Mouse (Mus musculus) forebrain, embryonic 10.5 days (tissue): Measurements from ENCODE around the gene Gpi1. TPM values are rescaled to one million over a fixed set of nuclear protein-coding genes. Genes with fewer than 3 reads are reported as not detected.
"Not testable (repeated sequence)": the region's sequence is repeated elsewhere in the genome, so short reads cannot be mapped to it uniquely, and the experiment has no call there.

ENCODE experiments used
- DNase-seq: peaks from one replicate; pipeline ENCODE4 v3.0.0-alpha.2; 2017; ENCODE audit warnings: low spot score; ENCODE audit errors: extremely low spot score
- H3K27ac ChIP-seq: fragments of 300-500 bp; sonication (generic); 2 replicates; pipeline ENCODE4 v1.5.1; 2016; ENCODE audit warnings: mild to moderate bottlenecking
- H3K27me3 ChIP-seq: fragments of 300-500 bp; sonication (generic); 2 replicates; pipeline ENCODE4 v1.6.1; 2016; ENCODE audit warnings: mild to moderate bottlenecking; ENCODE audit not compliant: poor library complexity, severe bottlenecking
- H3K36me3 ChIP-seq: fragments of 300-500 bp; sonication (generic); replicated peaks from 2 replicates; pipeline ENCODE4 v1.6.1; 2016; ENCODE audit warnings: mild to moderate bottlenecking, moderate library complexity
- H3K4me1 ChIP-seq: fragments of 300-500 bp; sonication (generic); 2 replicates; pipeline ENCODE4 v1.6.1; 2016
- H3K4me3 ChIP-seq: fragments of 300-500 bp; sonication (generic); 2 replicates; pipeline ENCODE4 v1.5.1; 2016; ENCODE audit warnings: mild to moderate bottlenecking, moderate library complexity
- H3K9me3 ChIP-seq: fragments of 300-500 bp; sonication (generic); 2 replicates; pipeline ENCODE4 v1.6.1; 2016; ENCODE audit warnings: mild to moderate bottlenecking, moderate library complexity
- WGBS: fragments of 180-500 bp; shearing (Covaris S2); methylation state at CpG from one replicate; pipeline ENCODE4 v1.1.7; 2016; 5-methylcytosine and 5-hydroxymethylcytosine counted together
- polyA plus RNA-seq: library from polyadenylated mRNA; unstranded; fragments of >200 nt; fragmentation: Nextera tagmentation; extraction: Ambion mirVana; gene quantifications from 2 replicates; pipeline ENCODE4 v1.2.1, GENCODE M21; 2016

Gpi1 gene
- polyA plus RNA-seq, 1 experiment from 2014 or later, result 439 TPM

DNA sequence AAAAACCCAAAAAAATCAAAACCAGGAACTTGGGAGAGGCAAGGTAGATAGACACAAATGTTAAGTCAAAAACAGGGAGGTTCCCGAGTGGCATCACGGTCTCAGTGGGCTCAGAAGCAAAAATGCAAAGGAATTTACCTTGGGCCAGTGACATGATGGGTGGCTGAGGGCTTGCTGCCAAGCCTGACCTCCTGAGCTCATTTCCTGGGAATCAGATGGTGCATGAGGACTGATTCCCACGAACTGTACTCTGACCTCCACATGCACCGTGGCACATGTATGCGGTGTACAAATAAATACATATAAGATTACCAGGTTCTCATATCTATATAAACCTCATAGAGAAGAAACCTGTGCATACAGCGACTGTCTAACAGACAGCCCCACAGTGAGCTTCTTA, 5.8 kb downstream of the Gpi1 start:
- Histone ChIP-seq H3K4me3 (no peak overlapping the region), H3K4me1 (peaks cover 31% of the 10 kb centered on the region), H3K27me3 (no peaks in the 10 kb centered on the region), H3K36me3 (peaks cover 97% of the 10 kb centered on the region), H3K9me3 (no peaks in the 10 kb centered on the region), H3K27ac (no peak overlapping the region)
- DNase-seq, result no peak
- WGBS, result 97% methylated on average over 6 of the region's 6 CpGs

DNA sequence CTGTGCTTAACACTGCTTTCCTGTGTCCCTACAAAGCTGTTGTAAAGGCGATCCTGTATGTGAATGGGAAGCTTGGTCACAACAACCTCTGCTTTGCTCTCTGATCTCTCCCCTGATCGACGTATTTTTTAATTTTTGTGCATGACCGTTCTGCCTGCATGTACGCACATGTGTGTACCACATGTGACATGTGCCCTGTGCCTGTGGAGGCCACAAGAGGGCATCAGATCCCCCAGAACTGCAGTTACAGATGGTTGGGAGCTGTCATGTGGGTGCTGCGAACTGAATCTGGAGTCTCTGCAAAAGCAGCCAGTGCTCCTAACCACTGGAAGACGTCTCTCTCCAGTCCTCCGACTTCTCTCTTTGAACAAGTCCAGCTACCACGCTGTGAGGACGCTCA, 7.8 kb downstream of the Gpi1 start:
- Histone ChIP-seq H3K4me3 (no peak overlapping the region), H3K27ac (no peak overlapping the region), H3K9me3 (no peaks in the 10 kb centered on the region), H3K4me1 (peaks cover 11% of the 10 kb centered on the region), H3K27me3 (no peaks in the 10 kb centered on the region), H3K36me3 (peaks cover 100% of the 10 kb centered on the region)
- WGBS, result 96% methylated on average over 10 of the region's 10 CpGs
- no peak for DNase-seq

DNA sequence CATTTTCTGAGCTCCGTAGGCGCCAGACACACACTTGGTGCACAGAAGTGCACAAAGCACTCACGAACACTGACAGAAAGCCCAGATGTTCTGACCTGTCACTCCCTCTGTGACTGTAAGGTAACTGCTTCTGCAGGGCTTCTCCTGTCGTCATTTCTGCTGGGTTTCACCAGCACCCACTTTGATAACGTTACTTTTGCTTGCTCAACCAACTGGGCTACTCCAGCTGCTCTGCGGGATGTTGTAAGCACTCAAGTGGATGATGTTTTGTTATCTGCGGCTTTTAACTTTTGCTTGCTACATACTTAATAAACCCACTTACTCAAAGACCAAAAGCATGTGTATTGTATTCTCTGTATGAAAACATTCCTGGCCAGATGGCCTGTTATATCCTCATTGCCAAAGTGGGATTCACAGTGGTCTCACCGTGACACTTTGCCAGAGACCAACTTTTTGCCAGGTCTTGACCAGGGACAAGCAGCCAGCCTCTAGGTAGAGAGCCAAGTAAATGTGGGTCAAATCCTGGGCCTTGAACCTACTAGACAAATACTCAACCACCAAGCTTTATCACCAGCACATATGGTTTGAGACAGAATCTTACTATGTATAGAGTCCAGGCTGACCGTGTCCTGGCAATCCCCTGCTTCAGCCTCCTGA, 8.4 kb downstream of the Gpi1 start:
- no peaks in the 10 kb centered on the region for H3K27me3 ChIP-seq
- no peak for DNase-seq
- H3K27ac ChIP-seq, result no peak overlapping the region
- WGBS, result 91% methylated on average over 9 of the region's 9 CpGs
- peaks cover 100% of the 10 kb centered on the region for H3K36me3 ChIP-seq
- H3K9me3 ChIP-seq, result no peaks in the 10 kb centered on the region
- no peak overlapping the region for H3K4me3 ChIP-seq
- H3K4me1 ChIP-seq, result peaks cover 9% of the 10 kb centered on the region

DNA sequence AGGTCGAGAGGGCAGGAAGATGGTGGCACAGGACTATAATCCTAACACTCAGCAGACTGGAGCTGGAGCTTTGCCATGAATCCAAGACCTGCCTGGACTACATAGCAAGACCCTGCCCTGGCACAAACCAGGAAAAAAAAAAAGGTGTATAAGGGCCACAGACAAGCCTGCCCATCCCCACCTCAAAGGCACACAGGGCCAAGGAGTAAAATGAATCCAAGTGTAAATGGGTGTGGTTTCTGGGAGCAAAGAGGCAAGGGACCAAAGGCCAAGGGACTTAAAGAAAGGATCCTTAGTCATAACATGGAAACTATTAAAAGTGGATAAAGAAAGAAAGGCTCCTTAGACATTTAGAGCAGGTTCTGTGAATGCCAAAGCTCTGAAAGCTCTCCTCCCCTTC, 11.6 kb downstream of the Gpi1 start:
- H3K36me3 ChIP-seq, result peaks cover 100% of the 10 kb centered on the region
- no peaks in the 10 kb centered on the region for H3K4me1 ChIP-seq
- H3K27me3 ChIP-seq, result no peaks in the 10 kb centered on the region
- no peak overlapping the region for H3K4me3 ChIP-seq
- H3K9me3 ChIP-seq, result no peaks in the 10 kb centered on the region
- H3K27ac ChIP-seq, result no peak overlapping the region
- no peak for DNase-seq
- WGBS, result 73% methylated on average over 1 of the region's 1 CpGs

DNA sequence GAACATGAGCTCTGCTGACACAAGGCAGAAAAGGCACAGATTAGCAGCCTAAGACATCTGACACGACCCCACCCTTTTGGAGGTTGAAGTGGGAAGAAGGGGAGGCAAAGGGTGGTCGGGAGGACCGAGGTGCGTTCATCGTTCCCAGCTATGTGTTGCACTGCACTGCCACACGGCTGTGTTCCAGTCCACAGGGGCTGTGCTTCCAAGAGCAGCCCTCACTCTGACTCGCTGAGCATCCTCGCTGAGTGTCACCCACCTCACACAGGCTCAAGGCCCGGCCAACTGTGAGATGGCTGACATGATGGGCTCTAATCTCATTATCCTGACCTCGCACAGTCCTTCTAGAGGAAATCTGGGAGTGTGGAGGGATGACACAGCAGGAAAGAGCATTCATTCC, 13.7 kb downstream of the Gpi1 start:
- Histone ChIP-seq H3K36me3 (peaks cover 100% of the 10 kb centered on the region), H3K27ac (no peak overlapping the region), H3K9me3 (no peaks in the 10 kb centered on the region), H3K4me3 (no peak overlapping the region), H3K4me1 (no peaks in the 10 kb centered on the region), H3K27me3 (no peaks in the 10 kb centered on the region)
- WGBS, result 92% methylated on average over 10 of the region's 10 CpGs
- no peak for DNase-seq

DNA sequence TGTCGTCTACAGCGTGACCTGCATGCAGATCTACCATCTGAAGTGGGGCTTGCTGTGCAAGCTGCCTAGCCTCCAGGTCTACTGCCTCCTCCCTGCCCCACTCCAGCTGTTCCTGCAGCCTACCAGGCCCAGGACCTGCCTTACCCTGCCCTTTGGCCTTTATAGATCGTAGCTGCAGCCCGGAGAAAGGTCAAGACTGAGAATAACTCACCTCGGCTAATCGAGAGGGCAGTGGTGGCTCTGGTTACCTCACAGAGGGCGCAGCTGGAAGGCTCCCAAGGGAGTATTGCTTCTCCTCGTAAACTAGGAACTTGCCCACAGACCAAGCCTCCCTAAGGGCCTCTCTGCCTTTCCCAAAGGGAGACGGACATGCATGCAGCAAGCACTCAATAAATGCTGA, 14.7 kb downstream of the Gpi1 start:
- Histone ChIP-seq H3K36me3 (peaks cover 100% of the 10 kb centered on the region), H3K4me1 (no peaks in the 10 kb centered on the region), H3K27me3 (no peaks in the 10 kb centered on the region), H3K9me3 (no peaks in the 10 kb centered on the region), H3K4me3 (no peak overlapping the region), H3K27ac (no peak overlapping the region)
- 91% methylated on average over 9 of the region's 9 CpGs for WGBS
- no peak for DNase-seq

DNA sequence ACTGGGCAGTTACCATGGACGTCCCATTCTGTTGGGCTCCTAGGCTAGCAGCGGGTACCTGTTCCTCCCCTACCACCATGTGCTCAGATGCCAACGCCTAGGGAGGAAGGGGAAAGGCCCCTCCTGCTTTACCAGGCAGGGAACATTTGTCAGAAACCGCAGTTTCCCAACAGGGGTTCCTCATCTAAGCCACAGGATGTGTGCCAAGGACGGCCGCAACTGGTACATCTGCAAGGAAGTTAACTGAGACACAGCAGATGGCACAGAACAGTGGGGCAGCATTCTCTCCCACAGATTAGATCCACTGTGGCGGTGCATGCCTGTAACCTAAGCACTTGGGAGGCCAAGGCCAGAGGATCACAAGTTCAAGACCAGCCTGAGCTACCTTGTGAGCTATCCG, 15.5 kb downstream of the Gpi1 start:
- 96% methylated on average over 8 of the region's 8 CpGs for WGBS
- Histone ChIP-seq H3K27ac (no peak overlapping the region), H3K36me3 (peaks cover 100% of the 10 kb centered on the region), H3K4me1 (no peaks in the 10 kb centered on the region), H3K27me3 (no peaks in the 10 kb centered on the region), H3K4me3 (no peak overlapping the region), H3K9me3 (no peaks in the 10 kb centered on the region)
- DNase-seq, result no peak

DNA sequence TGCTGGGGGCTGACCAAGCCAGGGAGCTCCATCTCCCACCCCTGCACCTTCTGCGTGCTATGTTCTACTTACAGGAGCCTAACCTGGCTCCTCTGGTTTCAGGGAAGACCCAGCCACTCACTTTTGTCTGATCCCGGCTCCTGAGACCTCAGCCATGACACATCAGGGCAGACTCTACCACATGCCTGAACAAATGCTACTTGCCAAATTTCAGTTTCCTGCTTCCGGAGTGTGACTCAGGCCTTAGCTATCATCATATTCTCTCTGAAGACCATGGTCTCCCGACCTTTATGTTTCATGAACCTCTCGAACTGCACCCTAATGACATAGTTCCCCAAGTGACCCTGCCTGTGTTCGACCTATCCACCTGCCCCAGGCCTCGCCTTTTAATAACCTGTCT, 16.9 kb downstream of the Gpi1 start:
- no peak for DNase-seq
- no peak overlapping the region for H3K27ac ChIP-seq
- H3K4me1 ChIP-seq, result no peaks in the 10 kb centered on the region
- no peak overlapping the region for H3K4me3 ChIP-seq
- H3K36me3 ChIP-seq, result peaks cover 100% of the 10 kb centered on the region
- H3K27me3 ChIP-seq, result no peaks in the 10 kb centered on the region
- WGBS, result 88% methylated on average over 7 of the region's 7 CpGs
- no peaks in the 10 kb centered on the region for H3K9me3 ChIP-seq

DNA sequence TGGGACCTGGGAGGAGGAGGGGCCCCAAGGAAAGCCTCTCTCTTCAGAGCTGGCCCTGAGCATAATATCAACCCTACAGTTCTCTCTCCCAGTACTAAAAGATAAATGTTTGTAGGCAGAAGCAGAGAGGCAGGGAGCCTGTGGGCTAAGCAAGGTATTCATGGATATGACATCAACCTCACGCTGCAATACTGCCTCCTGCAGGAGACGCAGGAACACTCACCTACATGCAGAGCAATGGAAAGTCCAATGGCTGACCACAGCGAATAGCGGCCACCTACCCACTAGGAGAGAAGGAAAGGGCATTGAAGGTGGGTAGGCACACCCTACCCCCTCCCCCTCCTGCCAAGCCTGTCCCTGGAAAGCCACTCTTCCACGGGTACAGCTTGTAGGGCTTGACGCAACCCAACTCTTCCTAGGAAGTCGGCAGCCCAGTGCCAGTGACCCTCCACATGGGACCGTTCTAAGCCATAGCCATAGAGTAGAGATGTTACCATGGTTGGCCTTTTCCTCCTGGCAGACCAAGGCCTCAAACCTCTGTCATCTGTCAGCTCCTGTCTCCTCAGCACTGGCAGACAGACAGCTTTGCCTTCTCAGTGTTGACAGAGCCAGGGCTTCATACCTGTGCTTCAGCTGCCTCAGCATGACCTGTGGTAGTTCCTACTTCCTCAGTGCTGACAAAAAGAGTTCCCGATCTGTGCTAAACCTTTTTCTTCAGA, 21.9 kb downstream of the Gpi1 start:
- WGBS, result 85% methylated on average over 9 of the region's 9 CpGs
- Histone ChIP-seq H3K4me3 (no peak overlapping the region), H3K9me3 (no peaks in the 10 kb centered on the region), H3K27ac (no peak overlapping the region), H3K27me3 (no peaks in the 10 kb centered on the region), H3K36me3 (peaks cover 100% of the 10 kb centered on the region), H3K4me1 (no peaks in the 10 kb centered on the region)
- DNase-seq, result no peak

DNA sequence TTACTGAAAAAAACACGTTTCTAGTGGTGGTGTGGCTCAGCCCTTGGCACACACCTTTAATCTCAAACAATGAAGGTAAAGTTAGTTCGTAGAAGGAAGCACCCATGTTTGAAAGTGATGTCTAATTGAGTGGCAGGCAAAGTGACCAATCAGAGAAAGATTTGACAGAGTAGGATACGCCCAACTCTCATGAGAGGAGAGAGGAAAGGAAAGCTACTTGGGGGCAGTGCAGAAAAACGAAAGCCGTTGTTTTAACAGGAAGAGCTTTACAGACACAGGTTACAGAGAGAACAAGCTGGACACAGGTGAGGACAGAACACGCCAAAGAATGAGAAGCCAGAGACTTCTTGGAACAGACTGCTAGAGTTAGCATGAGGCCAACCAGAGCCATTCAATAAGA, 23.8 kb downstream of the Gpi1 start:
- H3K27ac ChIP-seq, result no peak overlapping the region
- H3K27me3 ChIP-seq, result no peaks in the 10 kb centered on the region
- no peak for DNase-seq
- peaks cover 100% of the 10 kb centered on the region for H3K36me3 ChIP-seq
- WGBS, result 97% methylated on average over 6 of the region's 6 CpGs
- H3K4me3 ChIP-seq, result no peak overlapping the region
- H3K4me1 ChIP-seq, result no peaks in the 10 kb centered on the region
- H3K9me3 ChIP-seq, result no peaks in the 10 kb centered on the region

DNA sequence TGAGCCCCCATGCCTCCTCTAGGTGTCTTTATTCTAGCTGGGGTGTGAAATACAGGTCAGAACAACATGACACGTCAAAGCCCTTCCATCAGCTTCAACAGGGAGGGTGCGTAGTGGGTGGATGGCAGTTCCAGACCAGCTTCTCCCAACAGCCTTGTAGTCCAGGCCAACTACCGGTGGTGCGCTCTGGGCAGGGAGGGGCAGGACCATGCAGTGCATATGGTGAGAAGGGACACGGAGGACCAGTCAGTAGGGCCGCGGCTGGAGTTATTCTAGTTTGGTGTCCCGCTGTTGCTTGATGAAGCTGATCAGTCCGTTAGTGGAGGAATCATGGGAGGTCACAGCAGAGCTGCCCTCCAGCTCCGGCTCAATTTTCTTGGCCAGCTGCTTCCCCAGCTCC, 28.0 kb downstream of the Gpi1 start:
- not testable (repeated sequence) for H3K9me3 ChIP-seq, H3K4me1 ChIP-seq, H3K27me3 ChIP-seq, H3K27ac ChIP-seq, H3K4me3 ChIP-seq, DNase-seq
- H3K36me3 ChIP-seq, result peaks cover 69% of the 10 kb centered on the region
- WGBS, result 93% methylated on average over 10 of the region's 10 CpGs

DNA sequence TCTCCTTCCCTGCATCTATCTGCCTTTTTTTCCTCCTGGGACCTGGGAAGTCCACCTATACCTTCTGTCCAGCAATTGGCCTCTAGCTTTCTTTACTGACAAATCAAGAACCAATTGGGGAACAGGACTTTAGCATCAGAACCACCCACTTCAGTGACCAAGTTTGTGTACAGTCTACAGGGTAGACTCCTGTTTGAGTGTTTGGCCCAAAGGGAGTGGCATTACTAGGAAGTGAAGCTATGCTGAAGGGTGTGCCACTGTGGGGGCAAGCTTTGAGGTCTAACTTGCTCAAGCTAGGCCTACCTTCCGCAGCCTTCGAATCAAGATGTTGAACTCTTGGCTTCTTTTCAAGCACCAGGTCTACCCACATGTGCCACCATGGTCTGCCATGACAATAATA, 29.3 kb downstream of the Gpi1 start:
- peaks cover 56% of the 10 kb centered on the region for H3K36me3 ChIP-seq
- no peaks in the 10 kb centered on the region for H3K27me3 ChIP-seq
- H3K4me1 ChIP-seq, result peaks cover 1% of the 10 kb centered on the region
- no peak overlapping the region for H3K27ac ChIP-seq
- WGBS, result 98% methylated on average over 2 of the region's 2 CpGs
- no peak overlapping the region for H3K4me3 ChIP-seq
- H3K9me3 ChIP-seq, result 0 out of 2 replicates have a peak, but pooled peaks cover 5% of the 10 kb centered on the region
- no peak for DNase-seq

DNA sequence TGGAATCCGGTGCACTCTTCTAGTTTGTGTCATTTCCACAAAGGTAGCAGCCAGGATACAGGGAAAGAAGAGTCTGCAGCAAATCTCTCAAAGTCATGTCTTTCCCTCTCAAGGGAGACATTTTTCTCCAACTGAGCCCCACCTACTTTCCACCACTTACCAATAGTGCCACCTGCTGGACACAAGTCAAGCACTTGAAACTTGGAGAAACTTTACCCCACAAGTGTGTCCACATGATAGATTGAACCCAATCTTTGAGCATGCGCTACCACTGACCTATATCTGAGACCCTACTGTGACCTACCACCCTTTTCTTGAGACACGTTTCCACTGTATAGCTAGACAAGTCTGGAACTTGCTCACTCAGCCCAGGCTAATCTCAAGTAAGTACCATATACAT, 31.8 kb downstream of the Gpi1 start:
- peaks cover 45% of the 10 kb centered on the region for H3K36me3 ChIP-seq
- 0 out of 2 replicates have a peak, but pooled peaks cover 5% of the 10 kb centered on the region for H3K9me3 ChIP-seq
- 55% methylated on average over 3 of the region's 3 CpGs for WGBS
- no peaks in the 10 kb centered on the region for H3K27me3 ChIP-seq
- no peak for DNase-seq
- no peak overlapping the region for H3K27ac ChIP-seq
- peaks cover 9% of the 10 kb centered on the region for H3K4me1 ChIP-seq
- H3K4me3 ChIP-seq, result no peak overlapping the region
